Mouse (Mus musculus) ES-E14 (cell line): Measurements from ENCODE around the gene Gabrb2. TPM values are rescaled to one million over a fixed set of nuclear protein-coding genes. Genes with fewer than 3 reads are reported as not detected.

Experiments used
- DNase-seq: peaks from one replicate; pipeline ENCODE4 v3.0.0-alpha.2; 2013; ENCODE audit warnings: low read depth, low spot score
- H3K27ac ChIP-seq: 2 replicates; pipeline ENCODE4 v1.5.1; 2012; ENCODE audit warnings: low read depth, mild to moderate bottlenecking, low read length, moderate library complexity, mixed read lengths; ENCODE audit not compliant: poor library complexity, insufficient read depth, severe bottlenecking
- H3K36me3 ChIP-seq: 2 replicates; pipeline ENCODE4 v1.6.1; 2012; ENCODE audit warnings: mild to moderate bottlenecking, low read length, moderate library complexity, mixed read lengths; ENCODE audit not compliant: control insufficient read depth, poor library complexity, insufficient read depth, severe bottlenecking
- H3K4me1 ChIP-seq, 2 experiments: fragments of 150-350 bp in 1 of 2; sonication (generic) in 1 of 2; 2 replicates each; pipeline ENCODE4 v1.6.1; 2012; ENCODE audit warnings: low read length in 2 of 2, mild to moderate bottlenecking in 1 of 2, mixed read lengths in 1 of 2; ENCODE audit not compliant: control insufficient read depth in 2 of 2, insufficient read depth in 2 of 2, poor library complexity in 1 of 2
- H3K4me3 ChIP-seq, 2 experiments: fragments of 150-350 bp in 1 of 2; sonication (generic) in 1 of 2; 2 replicates each; pipeline ENCODE4 v1.5.1; 2012; ENCODE audit warnings: low read length in 2 of 2, low read depth in 1 of 2, mild to moderate bottlenecking in 1 of 2, mixed read lengths in 1 of 2; ENCODE audit not compliant: insufficient read depth in 1 of 2, poor library complexity in 1 of 2, severe bottlenecking in 1 of 2
- H3K9ac ChIP-seq: 2 replicates; pipeline ENCODE4 v1.6.1; 2012; ENCODE audit warnings: low read depth, mild to moderate bottlenecking, low read length, mixed read lengths; ENCODE audit not compliant: poor library complexity, insufficient read depth, severe bottlenecking
- H3K9me3 ChIP-seq: fragments of 150-350 bp; sonication (generic); 2 replicates; pipeline ENCODE4 v1.6.1; 2012; ENCODE audit warnings: low read depth, mild to moderate bottlenecking, low read length; ENCODE audit not compliant: control insufficient read depth, insufficient read depth
- CHD2 ChIP-seq: IDR thresholded peaks from 2 replicates; pipeline ENCODE4 v1.6.1; 2014; ENCODE audit warnings: mild to moderate bottlenecking, low read depth, low read length, inconsistent platforms
- HCFC1 ChIP-seq: IDR thresholded peaks from 2 replicates; pipeline ENCODE4 v1.6.1; 2012; ENCODE audit warnings: low read length, inconsistent platforms, borderline replicate concordance; ENCODE audit not compliant: insufficient read depth
- MAFK ChIP-seq: IDR thresholded peaks from 2 replicates; pipeline ENCODE4 v1.6.1; 2014; ENCODE audit warnings: mild to moderate bottlenecking, low read depth, low read length, inconsistent platforms; ENCODE audit not compliant: insufficient read depth
- ZC3H11A ChIP-seq: IDR thresholded peaks from 2 replicates; pipeline ENCODE4 v1.6.1; 2012; ENCODE audit warnings: low read depth, mild to moderate bottlenecking, inconsistent platforms, low read length, borderline replicate concordance
- ZNF384 ChIP-seq: IDR thresholded peaks from 2 replicates; pipeline ENCODE4 v1.6.1; 2012; ENCODE audit warnings: low read depth, low read length, inconsistent platforms
- in situ Hi-C, 2 experiments: fragments of 600-800 bp; cut with MboI; formaldehyde crosslinking; loops; one replicate each; pipeline ENCODE4 v1.15.1; 2025; ENCODE audit warnings: low sequenced_read_pairs in 2 of 2, inconsistent platforms in 1 of 2; ENCODE audit not compliant: unreplicated experiment in 2 of 2
- total RNA-seq: library from RNA; depleted of rRNA; stranded (reverse); fragments of 300-350 nt; gene quantifications from 2 replicates; pipeline ENCODE4 v1.2.3, GENCODE M21; 2012

Gene Gabrb2
- total RNA-seq, 1 experiment: 0.13 TPM

DNA sequence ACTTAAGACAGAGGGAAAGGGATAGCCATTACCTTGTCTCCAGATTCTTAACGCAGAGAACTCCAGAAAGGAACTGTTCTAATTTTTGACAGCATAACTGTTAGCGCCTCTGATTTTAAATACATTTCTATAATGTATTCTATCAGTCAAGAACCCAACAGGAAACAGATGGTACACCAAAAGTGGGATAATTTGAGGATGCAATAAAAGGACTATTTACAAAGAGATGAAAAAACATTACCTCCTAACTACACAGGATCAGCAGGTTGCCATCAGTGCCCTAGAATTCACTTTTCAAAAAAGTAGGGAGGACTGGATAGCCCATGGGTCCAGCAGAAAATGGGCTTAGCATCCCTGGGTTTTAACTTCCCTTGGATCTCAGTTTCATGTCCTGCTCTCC lies 102.4 kb downstream of the Gabrb2 start:
- DNase-seq: no peak
- H3K9ac ChIP-seq: no peak overlapping the region
- H3K27ac ChIP-seq: no peak overlapping the region
- H3K9me3 ChIP-seq: no peaks in the 10 kb centered on the region
- TF ChIP-seq MAFK: no peak
- H3K4me3 ChIP-seq: no peak overlapping the region
- H3K36me3 ChIP-seq: no peaks in the 10 kb centered on the region
- in situ Hi-C loops: no loop called here
- H3K4me1 ChIP-seq: no peaks in the 10 kb centered on the region

DNA sequence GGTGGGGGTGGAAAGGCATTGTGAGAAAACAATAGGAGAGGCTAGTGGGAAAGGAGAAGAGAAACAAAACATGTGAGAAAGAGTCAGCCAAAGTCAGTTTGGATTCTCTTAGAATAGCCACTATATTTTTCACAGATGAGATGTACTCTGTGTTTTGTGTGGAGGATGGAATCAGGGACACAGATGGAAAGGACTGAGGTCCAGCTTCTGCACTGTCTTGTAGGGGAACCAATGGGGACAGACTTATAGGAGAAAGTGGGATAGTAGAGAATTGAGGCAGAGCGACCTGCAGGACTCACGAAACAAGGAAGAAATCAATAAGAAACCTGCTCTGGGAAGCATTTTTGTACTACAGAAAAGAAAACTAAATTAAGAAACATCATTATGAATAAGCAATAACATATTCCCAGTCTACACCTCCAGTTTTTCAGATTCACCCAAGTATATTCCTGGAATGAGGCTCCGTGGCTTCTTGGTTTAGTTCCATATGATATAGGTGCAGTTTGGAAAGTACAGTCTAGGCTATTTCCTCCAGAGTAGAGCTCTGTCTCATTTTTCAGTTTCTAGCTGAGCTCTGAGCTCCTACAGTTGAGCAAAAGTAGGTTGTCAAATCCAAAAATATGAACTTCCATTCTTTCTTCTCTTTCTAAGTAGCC lies 108.8 kb downstream of the Gabrb2 start:
- no peak overlapping the region for H3K27ac ChIP-seq
- TF ChIP-seq MAFK (no peak), ZNF384 (no peak), HCFC1 (no peak), ZC3H11A (no peak), CHD2 (no peak)

DNA sequence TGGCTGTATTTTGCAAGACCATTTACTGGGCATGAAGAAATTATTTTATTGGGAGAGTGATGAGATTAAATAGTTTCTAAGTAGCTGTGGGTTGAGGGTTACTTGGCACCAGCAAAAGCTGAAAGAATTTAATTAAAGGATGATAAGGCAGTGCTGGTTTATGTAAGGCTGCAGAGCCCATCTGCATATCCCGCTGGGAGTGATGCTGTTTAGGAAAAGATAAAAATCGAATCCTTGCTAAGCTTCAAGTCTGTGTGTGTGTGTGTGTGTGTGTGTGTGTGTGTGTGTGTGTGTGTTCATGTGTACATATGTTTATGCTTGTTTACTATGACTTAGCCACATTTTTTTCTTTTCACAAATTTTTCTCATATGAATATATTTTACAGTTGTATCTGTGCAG lies 113.0 kb downstream of the Gabrb2 start:
- no peaks in the 10 kb centered on the region for H3K36me3 ChIP-seq
- no peak for TF ChIP-seq ZNF384
- TF ChIP-seq MAFK: no peak
- TF ChIP-seq CHD2: no peak
- TF ChIP-seq ZC3H11A: no peak
- no peak for TF ChIP-seq HCFC1
- H3K4me1 ChIP-seq: no peaks in the 10 kb centered on the region
- no peak overlapping the region for H3K4me3 ChIP-seq
- no peak for DNase-seq
- no peak overlapping the region for H3K27ac ChIP-seq
- no peaks in the 10 kb centered on the region for H3K9me3 ChIP-seq
- in situ Hi-C loops: no loop called here
- no peak overlapping the region for H3K9ac ChIP-seq

More for the DNA sequence above, 108.8 kb downstream of the Gabrb2 start:
- Histone ChIP-seq H3K4me3 (no peak overlapping the region), H3K4me1 (no peaks in the 10 kb centered on the region), H3K9me3 (no peaks in the 10 kb centered on the region), H3K9ac (no peak overlapping the region), H3K36me3 (no peaks in the 10 kb centered on the region)
- DNase-seq: no peak
- in situ Hi-C loops: no loop called here

DNA sequence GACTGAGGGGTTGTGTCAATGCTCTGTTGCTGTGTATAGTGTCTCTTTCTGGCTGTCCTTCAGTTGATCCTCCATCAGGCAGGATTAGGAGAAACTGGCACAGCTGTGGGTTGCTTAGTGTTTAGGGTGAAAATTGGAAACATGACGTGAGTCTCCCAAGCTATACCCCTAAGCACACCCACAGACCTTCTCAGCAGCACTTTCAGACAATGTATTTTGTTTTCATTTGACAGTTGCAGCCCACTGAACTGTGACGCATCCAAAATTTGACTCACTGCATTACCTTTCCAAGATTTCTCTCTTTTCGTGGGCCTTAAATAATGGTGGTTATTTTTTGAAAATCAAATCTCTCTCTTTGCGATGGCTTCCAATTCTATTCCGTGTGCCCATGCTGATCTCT lies 115.7 kb downstream of the Gabrb2 start:
- DNase-seq: no peak
- Histone ChIP-seq H3K9me3 (no peaks in the 10 kb centered on the region), H3K4me3 (no peak overlapping the region), H3K9ac (no peak overlapping the region), H3K27ac (no peak overlapping the region), H3K36me3 (no peaks in the 10 kb centered on the region), H3K4me1 (no peaks in the 10 kb centered on the region)
- no peak for TF ChIP-seq CHD2
- no peak for TF ChIP-seq MAFK
- no peak for TF ChIP-seq ZC3H11A
- no peak for TF ChIP-seq HCFC1
- no peak for TF ChIP-seq ZNF384
- in situ Hi-C loops: no loop called here

DNA sequence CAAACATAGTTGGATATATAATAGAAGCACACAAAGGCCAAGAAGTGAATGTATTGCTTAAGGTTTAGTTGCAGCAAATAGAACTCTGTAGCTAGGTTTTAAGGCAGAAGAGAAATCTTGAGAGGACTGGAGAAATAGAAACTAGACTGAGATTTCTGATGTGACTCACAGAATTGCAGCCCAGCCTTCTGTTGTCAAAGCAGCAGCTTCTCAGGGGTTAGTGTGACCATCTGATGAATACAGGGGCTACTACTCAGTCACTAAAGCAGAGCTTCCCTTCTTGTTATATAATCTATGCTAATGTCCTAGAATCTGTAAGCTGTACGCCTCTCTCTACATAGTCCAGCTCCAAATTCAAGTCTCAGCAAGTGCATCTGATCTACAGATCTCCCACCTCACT lies 116.3 kb downstream of the Gabrb2 start:
- Histone ChIP-seq H3K4me1 (no peaks in the 10 kb centered on the region), H3K27ac (no peak overlapping the region), H3K9me3 (no peaks in the 10 kb centered on the region), H3K9ac (no peak overlapping the region), H3K4me3 (no peak overlapping the region), H3K36me3 (no peaks in the 10 kb centered on the region)
- no peak for DNase-seq
- in situ Hi-C loops: no loop called here
- TF ChIP-seq ZNF384 (no peak), CHD2 (no peak), ZC3H11A (no peak), HCFC1 (no peak), MAFK (no peak)
